Mouse (Mus musculus): ENCODE data around the gene Pld2.

- TF ChIP-seq CTCF (IDR thresholded peaks at IDR 0.05; ENCODE audit: extremely low read depth, insufficient read depth, insufficient read length, insufficient replicate concordance) (no peak), POLR2A (IDR thresholded peaks at IDR 0.05; ENCODE audit: low read depth, low read length) (no peak)
Measured at GRCm38 (mm10) chr11:70511242-70511641, 28.6 kb upstream of the Pld2 start.
